Mouse (Mus musculus): ENCODE measurements around the gene Nipal3.

The Nipal3 gene

DNA sequence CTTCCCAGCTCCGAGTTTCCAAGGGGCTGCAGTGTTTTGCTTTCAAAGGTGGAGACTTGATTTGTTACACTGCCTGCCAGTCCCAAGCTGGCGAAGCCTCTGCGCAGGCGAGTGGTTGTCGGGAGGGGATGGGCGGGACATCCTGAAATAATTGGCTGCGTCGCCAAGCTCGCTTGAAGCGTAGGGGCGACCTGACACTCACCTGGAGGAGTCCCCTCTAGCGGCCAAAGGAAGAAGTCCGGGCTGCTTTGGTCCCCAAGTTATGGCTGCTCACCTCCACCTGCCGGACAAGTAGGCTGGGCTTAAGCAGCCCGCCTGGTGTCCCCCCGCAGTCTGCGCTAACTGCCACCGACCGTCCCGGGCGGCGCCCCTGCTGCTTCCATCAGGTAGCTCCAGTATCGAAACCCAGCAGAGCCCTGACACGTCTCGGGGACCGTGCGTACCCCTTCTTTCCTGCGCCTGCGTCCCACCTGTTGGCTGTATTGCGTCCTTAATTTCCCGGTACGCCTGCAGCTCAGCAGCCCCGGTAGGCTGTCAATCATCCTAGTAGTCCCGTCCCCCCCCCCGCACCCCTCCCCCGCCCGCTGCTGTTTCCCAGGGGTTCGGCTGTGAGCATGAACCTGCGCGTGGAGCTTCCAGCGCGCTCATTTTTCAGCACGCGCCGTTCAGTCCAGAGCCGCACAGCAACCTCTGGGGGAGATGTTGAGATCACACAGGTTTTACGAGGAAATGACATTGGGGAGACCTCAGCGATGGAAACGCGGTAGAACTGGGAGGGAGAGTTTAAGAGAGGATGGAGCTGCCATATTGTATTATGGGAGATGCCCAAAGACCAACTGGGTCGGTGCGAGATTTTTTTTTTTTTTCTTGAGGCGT is at the start of gene Nipal3, which contains the start of gene Stpg1:
TSS of gene Nipal3 (minus strand) at position 518 of the 876 bp plus-strand sequence.
TSS of gene Stpg1 (plus strand) at position 270 of the 876 bp plus-strand sequence.
- peak; percentile 96 for DNase-seq (ENCODE audit: low spot score)

DNA sequence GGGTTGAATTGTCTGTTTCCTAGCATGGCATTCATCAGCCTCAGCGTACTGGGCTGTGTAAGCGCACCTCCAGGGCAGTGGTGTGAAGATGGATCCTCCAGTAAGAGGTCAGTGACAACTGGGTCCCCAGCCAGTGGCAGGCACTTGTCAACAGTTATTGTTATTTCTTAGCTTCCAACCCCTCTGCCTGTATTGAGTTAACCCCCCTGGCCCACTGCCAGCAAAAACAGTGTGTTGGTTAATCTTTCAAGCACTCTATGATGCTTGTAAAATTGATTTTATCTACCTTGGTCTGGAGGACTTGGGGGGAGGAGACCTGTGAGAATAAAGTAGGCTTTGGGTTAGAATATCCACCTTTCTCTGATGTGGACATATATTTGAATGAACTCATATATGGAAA is 49.4 kb upstream of the Nipal3 start:
- DNase-seq (ENCODE audit: low spot score), result no peak

DNA sequence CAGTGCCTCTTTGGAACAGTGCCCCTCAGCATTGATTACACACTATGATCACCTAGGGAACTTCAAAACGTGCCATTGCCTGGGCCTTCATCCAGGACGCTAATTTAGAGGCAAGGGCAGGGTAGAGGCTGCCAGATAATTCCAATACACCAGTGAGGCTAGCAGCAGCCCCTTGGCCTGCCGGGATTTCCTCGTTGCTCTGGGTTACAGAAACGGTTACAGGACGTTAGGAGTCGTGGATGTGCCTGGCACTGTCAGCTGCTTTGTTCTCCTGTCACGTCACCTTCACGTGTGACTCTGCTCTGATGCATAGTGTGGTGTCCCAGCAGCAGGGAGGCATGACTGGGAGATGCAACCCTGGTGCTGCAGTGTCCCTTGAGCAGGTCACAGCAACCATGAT is 45.2 kb upstream of the Nipal3 start:
- no peak for DNase-seq (ENCODE audit: low spot score)

DNA sequence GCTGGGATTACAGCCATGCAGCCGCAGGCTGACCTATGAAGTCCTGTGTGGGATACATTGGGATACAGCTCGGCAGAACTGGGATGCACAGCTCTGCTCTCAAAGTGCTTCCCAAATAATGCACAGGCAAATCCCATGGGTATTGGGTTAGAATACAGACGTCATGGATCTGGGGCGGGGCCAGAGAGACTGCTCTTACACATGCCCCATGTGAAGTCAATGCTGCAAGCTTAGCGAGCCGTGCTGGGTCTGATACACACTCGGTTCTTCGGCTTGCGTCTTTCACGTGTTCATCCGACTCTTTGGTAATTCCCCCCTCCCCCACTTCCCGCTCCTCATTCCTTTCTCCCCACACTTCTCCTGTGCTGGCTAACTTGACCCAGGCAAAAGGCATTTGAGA is 44.2 kb upstream of the Nipal3 start:
- DNase-seq (ENCODE audit: low spot score), result no peak

DNA sequence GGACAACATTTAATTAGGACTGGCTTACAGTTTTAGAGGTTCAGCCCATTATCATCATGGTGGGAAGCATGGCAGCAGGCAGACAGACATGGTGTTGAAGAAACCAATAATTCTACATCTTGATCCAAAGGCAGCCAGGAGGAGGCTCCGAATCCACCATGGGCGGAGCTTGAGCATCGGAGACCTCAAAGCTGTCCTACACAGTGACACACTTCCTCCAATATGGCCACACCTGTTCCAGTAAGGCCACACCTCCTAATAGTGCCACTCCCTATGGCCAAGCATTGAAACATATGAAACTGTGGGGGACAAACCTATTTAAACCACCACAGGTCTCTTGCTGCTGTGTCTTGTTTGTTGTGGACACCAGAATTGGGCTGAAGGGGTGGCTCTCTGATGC is 40.2 kb upstream of the Nipal3 start:
- no peak for DNase-seq (ENCODE audit: low spot score)

DNA sequence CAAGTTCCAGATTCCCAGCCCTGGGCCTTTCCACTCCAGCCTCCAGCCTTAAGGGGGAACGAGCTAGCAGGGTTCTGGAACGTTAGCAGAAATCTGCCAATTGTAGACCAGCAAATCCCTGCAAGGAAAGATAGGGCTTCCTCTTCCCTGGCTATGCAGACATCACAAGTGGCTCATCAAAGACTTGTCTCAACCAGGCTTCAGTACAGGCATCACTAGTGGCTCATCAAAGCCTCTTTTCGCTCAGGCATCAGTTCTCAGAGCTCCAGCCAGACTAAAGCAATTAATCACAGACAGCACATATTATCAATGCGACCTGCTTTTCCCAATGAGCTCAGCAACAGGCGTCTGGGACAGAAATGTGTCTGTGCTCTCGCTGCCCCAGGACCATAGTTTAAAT is 38.2 kb upstream of the Nipal3 start:
- DNase-seq (ENCODE audit: low spot score), result no peak

DNA sequence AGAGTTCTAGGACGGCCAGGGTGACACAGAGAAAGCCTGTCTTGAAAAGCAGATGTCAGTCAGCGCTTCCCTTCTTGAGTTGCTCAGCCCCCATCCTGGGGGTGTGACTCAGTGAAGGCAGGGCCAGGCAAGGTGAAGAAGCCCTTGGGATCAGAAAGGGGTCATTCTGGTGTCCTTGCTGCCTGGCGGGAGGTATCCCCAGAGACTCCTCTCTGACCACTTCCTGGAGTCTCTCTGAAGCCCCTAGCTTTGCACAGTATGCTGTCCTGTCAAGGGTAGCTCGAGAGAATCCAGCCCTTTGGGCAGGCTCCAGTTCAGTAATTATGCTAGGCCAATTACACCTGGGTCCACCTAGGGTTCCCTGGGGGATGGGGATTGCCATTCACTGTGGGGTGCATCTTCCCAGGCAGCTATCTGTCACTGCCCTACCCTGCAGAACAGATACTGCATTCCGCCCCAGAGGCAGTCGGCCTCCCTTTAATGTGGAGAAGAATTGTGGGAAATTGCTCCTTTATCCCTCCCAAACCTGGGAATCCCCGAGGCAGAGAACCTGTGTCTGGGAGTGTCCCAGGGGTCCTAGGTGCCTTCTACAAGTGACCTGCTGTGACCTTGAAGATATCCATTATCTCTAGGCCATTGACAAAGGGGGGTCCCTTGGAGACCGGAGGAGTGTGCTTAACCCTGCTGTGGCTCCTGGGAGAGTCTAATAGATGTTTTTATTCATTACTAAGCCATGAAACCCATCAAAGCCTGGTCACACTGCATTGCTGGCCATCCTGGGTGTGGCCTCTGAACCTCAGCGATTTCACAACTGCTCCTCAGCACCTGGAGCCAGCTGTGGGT is 37.2 kb upstream of the Nipal3 start:
- no peak for DNase-seq (ENCODE audit: low spot score)

DNA sequence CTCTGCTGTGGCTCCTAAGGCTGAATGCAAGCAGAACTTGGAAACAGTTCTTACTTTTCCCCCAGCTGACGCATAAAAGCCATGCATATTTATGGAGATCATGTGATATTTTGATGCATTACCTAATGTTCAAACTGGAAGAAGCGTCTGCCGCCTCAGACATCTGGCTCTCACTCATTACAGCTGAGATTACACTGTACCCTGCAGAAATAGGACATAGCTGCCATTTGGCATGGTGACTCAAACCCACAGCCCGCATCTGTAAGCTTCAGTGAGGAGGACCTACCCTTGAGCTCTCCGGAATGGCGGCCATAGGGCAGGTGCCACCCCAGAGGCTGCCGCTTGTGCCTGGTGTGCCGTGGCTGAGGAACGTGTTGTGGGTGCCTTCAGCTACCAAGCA is 36.4 kb upstream of the Nipal3 start:
- DNase-seq (ENCODE audit: low spot score), result no peak

DNA sequence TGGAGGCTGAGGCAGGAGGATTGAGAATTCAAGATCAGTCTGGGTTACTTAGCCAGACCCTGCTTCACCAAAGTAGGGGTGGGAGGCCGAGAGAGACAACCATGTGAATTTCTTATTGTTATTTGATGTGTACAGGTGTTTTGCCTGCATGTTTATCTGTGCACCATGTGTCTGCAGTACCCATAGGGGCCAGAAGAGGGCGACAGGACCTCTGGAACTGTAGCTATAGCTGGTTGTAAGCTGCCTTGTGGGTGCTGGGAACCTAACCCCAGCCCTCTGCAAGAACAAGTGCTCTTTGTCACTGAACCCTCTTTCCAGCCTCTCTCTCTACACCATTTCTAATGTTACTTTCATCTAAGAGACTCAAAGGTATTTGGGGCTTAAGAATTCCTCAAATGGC is 35.4 kb upstream of the Nipal3 start:
- DNase-seq (ENCODE audit: low spot score), result no peak

DNA sequence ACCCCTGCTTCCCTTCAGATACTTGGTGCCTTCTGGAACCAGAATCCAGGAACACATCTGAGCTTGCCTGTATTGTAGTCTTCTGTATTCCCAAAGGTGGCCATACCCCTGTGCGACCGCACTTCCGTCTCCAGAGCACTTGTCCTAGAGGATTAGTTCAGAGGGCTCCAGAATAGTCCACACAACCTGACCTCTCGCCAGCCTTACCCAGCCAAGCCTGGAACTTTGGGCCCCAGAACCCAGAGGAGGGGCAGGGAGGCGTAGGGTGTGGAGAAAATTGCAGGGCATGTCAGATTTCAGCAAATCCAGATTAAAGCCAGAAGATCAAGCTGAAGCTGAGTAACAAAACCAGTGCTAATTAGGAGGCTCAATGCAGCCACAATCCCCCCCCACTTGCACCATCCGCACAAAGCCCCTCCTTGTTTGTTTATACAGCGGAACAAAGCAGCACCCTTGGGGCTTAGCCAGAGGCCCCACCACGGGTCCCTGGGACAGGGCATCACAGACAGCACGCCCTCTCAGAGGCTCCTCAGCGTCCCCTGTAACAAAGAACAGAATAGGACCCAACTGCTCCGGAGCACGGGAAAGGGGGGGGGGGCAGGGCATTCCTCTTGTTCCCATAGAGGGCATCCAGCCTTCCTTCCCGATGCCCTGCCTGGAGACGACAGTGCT is 31.3 kb upstream of the Nipal3 start:
- no peak for DNase-seq (ENCODE audit: low spot score)

DNA sequence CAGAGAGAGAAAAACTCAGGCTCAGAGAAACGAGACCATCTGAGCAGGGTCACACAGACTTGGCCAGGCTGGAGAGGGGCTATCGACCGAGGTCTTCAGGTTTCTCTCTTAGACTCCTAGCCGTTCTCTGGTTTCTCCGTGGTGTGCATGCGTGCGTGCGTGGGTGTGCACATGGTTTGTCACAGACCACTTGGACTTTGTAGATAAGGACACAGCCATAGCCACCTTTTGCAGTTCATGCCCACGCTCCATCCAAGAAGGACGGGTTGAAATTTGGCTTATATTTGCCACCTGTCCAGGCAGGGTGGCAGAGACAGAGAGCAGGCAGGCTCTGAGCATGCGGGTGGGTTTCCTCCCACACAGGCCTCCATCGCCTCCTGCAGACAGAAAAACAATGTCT is 30.2 kb upstream of the Nipal3 start:
- no peak for DNase-seq (ENCODE audit: low spot score)

DNA sequence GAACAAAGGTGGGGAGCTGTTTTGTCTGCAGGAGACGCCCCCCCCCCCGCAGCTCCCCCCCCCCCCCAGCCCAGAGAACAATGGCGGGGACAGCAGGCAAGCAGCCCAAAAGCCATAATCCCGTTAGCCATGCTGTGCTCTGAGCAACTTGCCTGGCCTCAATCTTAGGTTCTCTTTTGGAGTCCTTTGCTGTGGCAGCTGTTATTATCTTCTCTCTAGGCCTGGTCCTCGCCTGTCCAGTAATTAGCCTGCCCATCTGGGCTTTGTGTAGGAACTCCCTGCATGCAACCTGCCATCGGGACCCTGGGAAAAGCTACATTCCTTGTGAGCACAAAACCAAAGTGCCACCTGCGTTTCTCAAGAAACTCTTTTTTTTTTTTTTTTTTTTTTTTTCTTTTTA is 29.1 kb upstream of the Nipal3 start:
- peak; percentile 70 for DNase-seq (ENCODE audit: low spot score)

DNA sequence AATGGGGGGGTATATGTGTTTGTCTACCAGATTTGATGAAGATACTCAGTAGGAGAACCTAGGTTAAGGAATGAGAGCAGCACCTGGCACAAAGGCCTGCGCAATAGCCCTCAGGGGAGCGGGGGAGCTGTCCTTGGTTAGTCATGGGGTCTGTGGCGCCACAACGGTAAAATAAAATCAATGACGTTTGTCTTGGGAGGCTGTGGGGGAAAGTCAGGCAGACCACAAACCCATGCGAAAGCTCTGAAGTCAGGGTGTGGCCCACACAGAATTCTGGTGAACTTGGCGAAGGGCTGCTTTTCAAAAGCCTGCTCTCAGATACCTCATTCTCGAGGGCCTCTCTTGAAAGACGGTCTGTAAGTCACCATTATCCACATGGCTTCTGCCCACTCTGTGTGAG is 25.6 kb upstream of the Nipal3 start:
- DNase-seq (ENCODE audit: low spot score), result no peak

DNA sequence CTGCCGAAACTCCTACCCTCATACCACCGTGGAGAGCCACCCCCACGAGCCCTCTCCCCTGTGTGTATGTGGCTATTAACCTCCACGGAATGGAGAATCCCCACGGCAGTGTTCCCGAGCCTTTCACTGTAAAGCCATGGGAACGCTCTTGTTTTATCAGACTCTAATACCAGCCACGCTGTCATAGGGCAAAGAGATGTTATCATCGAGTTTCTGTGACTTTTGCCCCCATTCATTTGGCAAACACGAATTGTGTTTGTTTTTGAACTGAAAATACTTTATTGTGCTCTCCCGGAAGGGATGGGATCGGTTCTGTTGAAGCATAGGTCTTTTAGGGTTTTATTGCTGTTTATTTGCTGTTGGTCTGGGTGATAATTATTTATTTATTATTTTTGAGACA is 23.3 kb upstream of the Nipal3 start:
- DNase-seq (ENCODE audit: low spot score), result no peak

DNA sequence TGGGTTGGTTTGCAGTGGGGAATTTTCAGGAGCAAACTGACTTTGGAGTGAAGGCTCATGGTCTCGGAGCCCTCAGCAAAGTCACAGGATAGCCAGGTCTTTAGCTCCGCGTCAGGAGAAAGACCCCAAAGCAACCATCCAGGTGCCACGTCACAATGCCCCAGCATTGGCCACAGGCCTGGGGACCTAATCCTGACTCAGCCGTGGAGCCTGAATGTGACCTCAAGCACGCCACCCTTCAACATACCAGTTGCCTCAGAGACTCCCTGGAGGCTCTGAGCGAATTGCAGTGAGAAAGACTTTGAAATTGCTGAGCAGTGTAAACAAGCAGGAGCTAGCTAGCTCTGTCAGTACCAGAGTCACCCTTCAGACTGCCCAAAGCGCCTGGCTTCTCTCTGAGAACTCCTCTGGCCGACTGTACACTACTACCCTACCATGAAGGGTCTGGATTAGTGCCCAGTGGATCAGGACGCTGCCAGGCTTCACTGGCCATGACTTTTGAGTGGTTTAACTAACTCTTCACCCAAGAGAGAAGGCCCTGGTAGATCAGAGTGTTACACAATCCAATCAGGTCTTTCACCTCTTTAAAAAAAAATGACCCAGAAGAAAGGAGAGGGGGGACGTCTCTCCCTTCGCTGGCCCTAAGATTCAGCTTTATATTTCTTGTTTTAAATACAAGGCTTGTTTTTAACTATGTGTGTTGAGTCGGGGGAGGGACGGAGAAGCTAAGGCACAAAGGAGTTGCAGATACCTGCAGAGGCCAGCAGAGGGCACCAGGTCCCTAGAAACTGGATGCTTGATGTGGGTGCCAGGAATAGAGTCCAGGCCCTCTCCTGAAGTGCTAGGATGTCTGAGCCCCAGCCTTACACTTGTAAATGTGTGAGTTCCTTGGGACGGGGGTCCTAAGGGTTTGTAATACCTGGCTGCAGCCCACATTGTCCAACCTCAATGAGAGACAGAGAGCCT is 21.8 kb upstream of the Nipal3 start:
- peak; percentile 69 for DNase-seq (ENCODE audit: low spot score)

DNA sequence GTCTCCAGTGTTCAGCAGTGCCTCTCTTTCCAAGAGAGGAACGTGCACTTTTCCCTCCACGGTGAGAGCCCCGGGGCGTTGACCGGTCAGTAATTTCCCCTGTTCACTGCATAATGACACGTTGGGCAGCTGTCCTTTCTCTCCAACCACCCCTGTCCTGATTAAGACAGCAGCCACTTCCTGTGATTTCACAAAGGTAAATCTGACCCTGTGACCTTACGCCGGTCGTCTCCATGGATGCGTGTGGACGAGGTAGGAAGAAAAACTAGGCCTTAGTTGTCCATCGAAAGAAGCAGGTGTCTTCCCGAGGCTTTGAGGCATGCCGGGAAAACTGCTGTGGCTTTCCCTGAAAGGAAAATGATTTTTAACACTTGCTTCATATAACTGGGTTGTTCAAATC is 20.1 kb upstream of the Nipal3 start:
- DNase-seq (ENCODE audit: low spot score), result no peak

DNA sequence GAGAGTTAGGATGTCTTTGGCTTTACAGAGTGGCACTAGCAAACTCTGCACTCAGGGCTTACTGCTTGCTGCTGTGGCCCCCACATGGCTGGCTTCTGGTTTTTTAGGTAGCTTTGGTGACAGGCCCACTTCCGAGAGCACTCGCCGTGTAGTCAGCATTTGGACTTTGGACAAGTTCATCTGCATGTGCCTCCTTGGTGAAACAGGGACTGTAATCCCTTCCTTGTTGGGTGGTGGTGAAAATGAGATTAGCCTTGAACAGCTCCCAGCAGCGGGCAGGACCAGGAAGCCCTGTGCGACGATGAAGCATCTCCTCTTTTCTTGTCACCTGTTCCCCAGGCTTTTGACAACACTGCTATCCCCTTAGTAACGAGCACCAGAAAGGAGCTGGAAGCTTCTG is 19.0 kb upstream of the Nipal3 start:
- no peak for DNase-seq (ENCODE audit: low spot score)

DNA sequence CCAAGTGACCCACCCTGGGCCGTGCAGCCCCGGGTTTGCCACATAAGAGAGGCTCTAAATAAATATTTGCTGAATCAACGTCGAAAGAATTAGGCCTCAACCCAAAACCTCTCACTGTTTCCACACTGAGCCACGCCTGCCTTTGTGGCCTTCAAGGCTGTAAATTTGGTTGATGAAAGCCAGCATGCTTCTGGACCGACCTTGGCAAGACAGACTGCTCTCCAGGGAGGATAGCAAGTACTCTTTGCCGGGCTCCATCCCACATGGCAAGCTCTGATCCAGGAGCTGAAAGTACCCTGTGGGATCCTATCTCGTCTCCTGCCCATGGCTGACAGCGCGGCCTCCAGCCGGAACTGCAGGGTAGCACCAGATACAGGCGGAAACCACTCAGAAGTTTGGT is 14.7 kb upstream of the Nipal3 start:
- peak; percentile 31 for DNase-seq (ENCODE audit: low spot score)

DNA sequence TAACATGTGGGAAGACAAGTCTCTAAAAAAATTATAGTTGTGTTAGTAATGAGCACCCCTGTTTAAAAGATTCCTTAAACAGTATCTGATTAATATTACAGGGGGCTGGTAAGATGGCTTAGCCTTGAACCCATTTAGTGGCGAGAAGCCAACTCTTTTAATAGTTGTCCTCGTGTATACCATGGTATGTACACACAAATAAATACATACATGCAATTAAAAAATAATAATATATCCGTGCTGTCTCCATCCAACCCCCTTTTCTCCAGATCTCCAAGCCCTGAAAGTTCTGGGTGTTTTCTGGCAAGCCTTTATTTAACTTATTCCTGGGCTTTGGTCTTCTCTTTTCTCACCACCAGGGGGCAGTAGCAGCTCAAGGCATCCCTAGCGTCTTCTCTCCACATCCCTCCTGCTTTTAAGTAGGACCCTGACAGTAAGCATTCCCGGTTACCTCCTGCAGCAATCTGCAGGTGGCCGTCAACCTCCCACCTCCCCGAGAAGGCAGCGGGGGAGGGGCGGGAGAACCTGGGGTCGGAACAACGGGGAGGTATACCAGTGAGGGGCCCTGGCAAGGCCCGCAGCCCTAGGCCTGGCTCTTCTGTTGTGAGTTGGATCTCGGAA is 13.7 kb upstream of the Nipal3 start:
- DNase-seq (ENCODE audit: low spot score), result peak; percentile 92

DNA sequence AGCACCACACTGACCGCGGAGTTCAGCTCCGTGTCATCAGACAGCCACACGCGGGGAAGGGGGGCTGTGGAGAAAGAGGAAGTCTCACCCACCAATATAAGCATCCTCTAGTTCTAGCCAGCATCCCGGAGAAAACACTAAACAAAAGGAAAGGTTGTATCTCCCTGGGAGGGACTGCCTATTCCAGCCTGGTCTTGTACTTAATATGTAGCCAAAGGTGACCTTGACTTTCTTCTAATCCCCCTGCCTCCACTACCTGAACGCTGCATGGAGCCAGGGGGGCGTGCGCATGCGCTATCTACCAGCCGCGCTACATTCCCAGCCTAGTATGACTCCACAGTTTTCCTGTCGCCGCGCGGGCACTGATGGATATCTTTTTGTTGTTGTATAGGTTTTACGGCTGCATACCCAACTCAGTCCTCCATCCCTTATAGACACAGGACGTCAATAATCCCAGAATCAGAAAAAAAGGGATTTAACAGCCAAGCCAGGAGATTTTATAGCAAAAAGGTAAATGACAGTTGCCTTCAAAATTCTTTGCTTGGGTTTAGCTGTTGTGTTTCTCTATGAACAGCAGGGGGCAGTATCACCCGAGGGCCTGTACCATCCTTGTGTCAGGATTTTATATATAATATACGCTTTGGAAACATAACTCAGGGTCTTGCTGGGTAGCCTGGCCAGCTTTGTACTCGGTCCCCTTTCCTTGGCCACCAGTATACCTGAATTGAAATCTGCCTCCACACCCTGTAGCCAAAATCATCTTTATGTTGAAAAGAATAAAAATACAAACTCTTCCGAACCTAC is 12.9 kb upstream of the Nipal3 start:
- peak; percentile 82 for DNase-seq (ENCODE audit: low spot score)

All from embryo, embryonic 10 days (tissue).